Mouse (Mus musculus): ENCODE results near the gene Ly6g6f.

GRCm38 (mm10) chr17:35102299-35102698 is 16.9 kb upstream of the Ly6g6f start:
- TF ChIP-seq CTCF (IDR thresholded peaks at IDR 0.05; ENCODE audit: low read depth) (no peak), EP300 (optimal IDR thresholded peaks at IDR 0.05) (no peak)

All from stomach, postnatal 0 days (tissue).